Mouse (Mus musculus): ENCODE measurements around the gene Proca1. TPM values are rescaled to one million over a fixed set of nuclear protein-coding genes. Genes with fewer than 3 reads are reported as not detected.

Gene Proca1
- polyA plus RNA-seq, 1 experiment from 2014 or later, result 2.9 TPM

GRCm38 (mm10) chr11:78205361-78206206, 12.4 kb downstream of the Proca1 start:
- Histone ChIP-seq H3K27me3 (replicated peaks) (no peaks in the 10 kb centered on the region), H3K36me3 (peaks cover 81% of the 10 kb centered on the region), H3K4me2 (no peak overlapping the region), H3K9me3 (no peaks in the 10 kb centered on the region), H3K27ac (replicated peaks) (no peak overlapping the region), H3K4me3 (no peak overlapping the region), H3K4me1 (no peaks in the 10 kb centered on the region), H3K9ac (no peak overlapping the region)
- WGBS, result 80% methylated on average over 13 of the region's 13 CpGs
- ATAC-seq (ENCODE audit: extremely low read depth, insufficient number of reproducible peaks, low FRiP score, low TSS enrichment), result no peak

- Histone ChIP-seq H3K9ac (no peak overlapping the region), H3K9me3 (no peaks in the 10 kb centered on the region), H3K4me3 (no peak overlapping the region), H3K4me2 (no peak overlapping the region), H3K27ac (replicated peaks) (no peak overlapping the region), H3K36me3 (peaks cover 95% of the 10 kb centered on the region), H3K27me3 (replicated peaks) (no peaks in the 10 kb centered on the region), H3K4me1 (no peaks in the 10 kb centered on the region)
- WGBS, result 89% methylated on average over 7 of the region's 7 CpGs
- ATAC-seq (ENCODE audit: extremely low read depth, insufficient number of reproducible peaks, low FRiP score, low TSS enrichment), result no peak
These were observed 14.0 kb downstream of the Proca1 start for GRCm38 (mm10) chr11:78207190-78207589.

GRCm38 (mm10) chr11:78209886-78210285, 16.7 kb downstream of the Proca1 start:
- Histone ChIP-seq H3K36me3 (peaks cover 100% of the 10 kb centered on the region), H3K4me3 (no peak overlapping the region), H3K27me3 (replicated peaks) (no peaks in the 10 kb centered on the region), H3K27ac (replicated peaks) (no peak overlapping the region), H3K9ac (no peak overlapping the region), H3K9me3 (no peaks in the 10 kb centered on the region), H3K4me2 (no peak overlapping the region), H3K4me1 (no peaks in the 10 kb centered on the region)
- 89% methylated on average over 6 of the region's 6 CpGs for WGBS
- no peak for ATAC-seq (ENCODE audit: extremely low read depth, insufficient number of reproducible peaks, low FRiP score, low TSS enrichment)

- WGBS, result 80% methylated on average over 7 of the region's 7 CpGs
- no peak overlapping the region for H3K4me2 ChIP-seq
- H3K9me3 ChIP-seq, result no peaks in the 10 kb centered on the region
- no peak overlapping the region for H3K4me3 ChIP-seq
- no peak overlapping the region for H3K27ac ChIP-seq (replicated peaks)
- no peaks in the 10 kb centered on the region for H3K27me3 ChIP-seq (replicated peaks)
- H3K9ac ChIP-seq, result no peak overlapping the region
- no peaks in the 10 kb centered on the region for H3K4me1 ChIP-seq
- peaks cover 100% of the 10 kb centered on the region for H3K36me3 ChIP-seq
- ATAC-seq (ENCODE audit: extremely low read depth, insufficient number of reproducible peaks, low FRiP score, low TSS enrichment), result no peak
These were observed 17.4 kb downstream of the Proca1 start for GRCm38 (mm10) chr11:78210615-78211014.

DNA sequence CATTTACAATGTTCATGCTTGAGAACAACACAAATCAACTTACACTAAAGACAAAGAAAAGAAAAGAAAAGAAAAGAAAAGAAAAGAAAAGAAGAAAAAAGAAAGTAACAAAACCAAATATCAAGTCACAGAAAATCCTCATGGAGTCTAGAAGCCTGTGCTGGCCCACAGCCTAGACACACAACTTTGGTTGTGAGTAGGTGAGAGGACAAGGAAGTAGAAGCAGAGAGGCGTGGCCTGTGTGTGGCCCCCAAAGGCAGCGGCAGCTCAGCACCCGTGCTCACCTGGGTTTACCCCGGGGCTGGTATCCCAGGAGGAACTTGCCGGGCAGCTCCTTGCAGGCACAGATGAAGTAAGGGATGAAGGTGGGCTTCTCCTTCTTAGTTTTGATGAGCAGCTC, 18.3 kb downstream of the Proca1 start:
- H3K9me3 ChIP-seq, result no peaks in the 10 kb centered on the region

DNA sequence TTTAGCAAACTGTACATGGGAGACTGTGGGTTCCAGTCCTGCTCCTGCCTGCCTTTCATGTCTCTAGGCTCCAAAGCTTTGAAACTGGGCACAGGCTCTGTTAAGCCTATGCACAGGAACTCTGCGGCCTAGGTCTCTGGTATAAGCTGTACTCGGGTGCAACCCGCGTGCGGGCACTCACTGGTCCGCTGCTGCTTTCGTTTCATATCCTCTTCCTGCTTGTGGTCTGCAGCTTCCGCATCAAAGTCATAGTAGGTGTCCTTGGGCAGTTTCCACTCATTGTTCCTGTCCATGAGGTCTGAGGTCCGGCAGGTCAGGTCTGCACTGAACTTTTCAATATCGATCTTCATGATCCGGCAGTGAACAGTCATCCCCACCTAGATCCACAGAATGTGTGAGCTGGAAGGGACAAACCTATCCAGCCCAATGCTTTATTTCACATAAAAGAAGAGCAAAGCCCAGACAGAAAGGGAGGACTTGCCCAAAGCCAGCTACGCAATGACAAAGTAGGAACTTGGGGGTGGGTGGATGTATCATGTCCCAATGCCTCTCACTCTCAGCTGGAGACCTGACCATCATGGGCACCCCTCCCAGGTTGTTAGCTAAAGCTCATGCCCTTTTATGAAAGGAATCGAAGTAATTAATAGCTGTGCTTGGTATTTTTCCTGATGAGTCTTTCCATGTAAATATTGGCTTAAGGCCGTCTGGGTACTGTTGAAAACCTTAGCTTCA, 20.1 kb downstream of the Proca1 start:
- no peaks in the 10 kb centered on the region for H3K27me3 ChIP-seq (replicated peaks)
- no peak overlapping the region for H3K4me2 ChIP-seq
- ATAC-seq (ENCODE audit: extremely low read depth, insufficient number of reproducible peaks, low FRiP score, low TSS enrichment), result no peak
- H3K9me3 ChIP-seq, result no peaks in the 10 kb centered on the region
- H3K27ac ChIP-seq (replicated peaks), result no peak overlapping the region
- H3K36me3 ChIP-seq, result peaks cover 99% of the 10 kb centered on the region
- no peak overlapping the region for H3K9ac ChIP-seq
- 91% methylated on average over 14 of the region's 14 CpGs for WGBS
- no peak overlapping the region for H3K4me3 ChIP-seq
- H3K4me1 ChIP-seq, result no peaks in the 10 kb centered on the region

More for the DNA sequence above, 18.3 kb downstream of the Proca1 start:
- Histone ChIP-seq H3K36me3 (peaks cover 100% of the 10 kb centered on the region), H3K4me1 (no peaks in the 10 kb centered on the region), H3K9ac (no peak overlapping the region), H3K4me3 (no peak overlapping the region), H3K4me2 (no peak overlapping the region), H3K27ac (replicated peaks) (no peak overlapping the region), H3K27me3 (replicated peaks) (no peaks in the 10 kb centered on the region)
- ATAC-seq (ENCODE audit: extremely low read depth, insufficient number of reproducible peaks, low FRiP score, low TSS enrichment), result no peak
- WGBS, result 94% methylated on average over 5 of the region's 5 CpGs

GRCm38 (mm10) chr11:78215709-78216317, 22.6 kb downstream of the Proca1 start:
- H3K9me3 ChIP-seq, result no peaks in the 10 kb centered on the region
- no peak overlapping the region for H3K27ac ChIP-seq (replicated peaks)
- 87% methylated on average over 11 of the region's 11 CpGs for WGBS
- ATAC-seq (ENCODE audit: extremely low read depth, insufficient number of reproducible peaks, low FRiP score, low TSS enrichment), result no peak
- H3K4me2 ChIP-seq, result no peak overlapping the region
- H3K9ac ChIP-seq, result no peak overlapping the region
- no peaks in the 10 kb centered on the region for H3K27me3 ChIP-seq (replicated peaks)
- H3K36me3 ChIP-seq, result peaks cover 99% of the 10 kb centered on the region
- no peaks in the 10 kb centered on the region for H3K4me1 ChIP-seq
- no peak overlapping the region for H3K4me3 ChIP-seq

GRCm38 (mm10) chr11:78223586-78223985, 30.4 kb downstream of the Proca1 start:
- Histone ChIP-seq H3K36me3 (peaks cover 99% of the 10 kb centered on the region), H3K4me3 (no peak overlapping the region), H3K27ac (replicated peaks) (no peak overlapping the region), H3K4me2 (no peak overlapping the region), H3K4me1 (no peaks in the 10 kb centered on the region), H3K9me3 (no peaks in the 10 kb centered on the region), H3K27me3 (replicated peaks) (no peaks in the 10 kb centered on the region), H3K9ac (no peak overlapping the region)
- WGBS, result 86% methylated on average over 4 of the region's 4 CpGs
- ATAC-seq (ENCODE audit: extremely low read depth, insufficient number of reproducible peaks, low FRiP score, low TSS enrichment), result no peak

DNA sequence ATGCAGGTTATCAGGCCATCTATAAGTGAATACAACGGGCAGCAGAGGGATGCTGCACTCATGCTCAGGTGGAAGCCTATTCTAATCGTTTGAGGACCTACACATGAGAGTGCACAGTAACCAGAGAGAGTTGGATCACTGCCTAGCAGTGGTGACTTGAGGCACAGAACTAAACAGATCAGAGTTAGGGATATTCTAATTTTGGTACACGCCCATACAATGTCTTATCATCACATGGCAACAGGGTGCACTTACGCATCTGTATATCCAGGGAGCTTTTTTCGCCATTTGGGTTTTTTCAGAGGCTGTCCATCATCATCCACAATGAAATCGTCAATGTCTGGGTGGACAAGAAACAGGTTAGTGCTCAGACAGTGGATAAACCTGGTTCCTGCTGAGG, 38.3 kb downstream of the Proca1 start:
- 82% methylated on average over 6 of the region's 6 CpGs for WGBS
- Histone ChIP-seq H3K4me1 (no peaks in the 10 kb centered on the region), H3K9ac (no peak overlapping the region)

DNA sequence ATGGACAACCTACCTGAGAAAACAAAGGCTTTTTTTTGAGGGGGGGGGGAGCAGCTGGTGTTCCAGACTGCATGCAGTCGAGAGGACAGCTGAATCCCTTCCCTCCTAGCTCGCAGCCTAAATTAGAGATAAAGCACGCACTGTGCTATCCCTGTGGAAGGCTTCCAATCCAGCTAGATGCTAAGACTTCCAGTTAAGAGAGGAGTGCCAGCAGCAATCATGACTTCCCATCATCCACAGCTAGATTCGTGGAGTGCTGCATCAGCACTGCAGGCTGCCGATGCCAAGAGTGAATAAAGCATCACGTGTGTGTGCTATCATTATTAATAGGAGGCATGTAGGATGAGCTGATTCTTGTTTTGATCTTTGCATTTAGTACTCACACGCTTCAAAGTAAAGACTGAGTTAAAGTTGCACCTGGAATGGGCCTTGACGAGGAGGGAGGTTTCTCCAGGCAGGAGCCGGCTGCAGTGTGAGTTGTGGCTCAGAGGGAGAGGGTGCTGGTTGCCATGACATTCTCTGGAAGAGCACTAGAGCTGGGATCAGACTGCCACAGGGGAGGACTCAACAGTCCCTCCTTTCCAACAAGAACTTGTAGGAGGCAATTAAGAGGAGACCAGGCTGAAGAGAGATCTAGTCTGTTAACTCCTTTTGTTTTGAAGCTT, 47.1 kb downstream of the Proca1 start:
- Histone ChIP-seq H3K9ac (no peak overlapping the region), H3K4me3 (no peak overlapping the region), H3K27me3 (replicated peaks) (no peaks in the 10 kb centered on the region), H3K4me2 (no peak overlapping the region), H3K27ac (replicated peaks) (no peak overlapping the region), H3K36me3 (peaks cover 36% of the 10 kb centered on the region), H3K4me1 (peaks cover 34% of the 10 kb centered on the region), H3K9me3 (no peaks in the 10 kb centered on the region)
- WGBS, result 83% methylated on average over 9 of the region's 9 CpGs
- ATAC-seq (ENCODE audit: extremely low read depth, insufficient number of reproducible peaks, low FRiP score, low TSS enrichment), result no peak

More for the DNA sequence above, 38.3 kb downstream of the Proca1 start:
- H3K27ac ChIP-seq (replicated peaks), result no peak overlapping the region
- H3K36me3 ChIP-seq, result peaks cover 87% of the 10 kb centered on the region
- H3K4me3 ChIP-seq, result no peak overlapping the region
- no peaks in the 10 kb centered on the region for H3K27me3 ChIP-seq (replicated peaks)
- no peaks in the 10 kb centered on the region for H3K9me3 ChIP-seq
- no peak overlapping the region for H3K4me2 ChIP-seq
- ATAC-seq (ENCODE audit: extremely low read depth, insufficient number of reproducible peaks, low FRiP score, low TSS enrichment), result no peak

DNA sequence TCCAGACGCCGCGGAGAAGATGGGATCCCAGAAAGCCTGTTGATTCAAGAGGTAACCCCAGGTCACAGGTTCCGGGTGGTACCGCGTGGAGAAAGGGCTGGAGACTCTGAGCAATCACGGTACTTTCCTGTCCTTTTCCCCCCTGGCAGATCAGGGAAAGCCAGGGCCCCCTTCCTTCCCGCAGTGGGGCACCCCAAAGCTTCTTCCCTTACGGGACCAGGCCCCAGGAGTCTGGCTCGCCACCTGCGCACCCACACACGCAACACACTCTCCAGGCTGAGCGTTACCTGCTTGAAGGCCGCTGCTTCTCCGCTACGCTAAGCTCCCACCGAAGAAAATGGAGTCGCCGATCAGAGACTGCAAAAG, 52.1 kb downstream of the Proca1 start:
- Histone ChIP-seq H3K27me3 (replicated peaks) (no peaks in the 10 kb centered on the region), H3K4me2 (peak overlapping the region; percentile 91), H3K4me3 (peak overlapping the region; percentile 99), H3K9ac (peak overlapping the region; percentile 99), H3K36me3 (peaks cover 12% of the 10 kb centered on the region), H3K4me1 (peaks cover 44% of the 10 kb centered on the region), H3K9me3 (no peaks in the 10 kb centered on the region), H3K27ac (replicated peaks) (peak overlapping the region; percentile 95)
- ATAC-seq (ENCODE audit: extremely low read depth, insufficient number of reproducible peaks, low FRiP score, low TSS enrichment), result peak; percentile 21; the same call in 1 of the 2 replicates
- 1% methylated on average over 19 of the region's 19 CpGs for WGBS

Data from heart, embryonic 13.5 days (tissue).